Mouse (Mus musculus): ENCODE measurements around the gene Atp11b.

Gene Atp11b

DNA sequence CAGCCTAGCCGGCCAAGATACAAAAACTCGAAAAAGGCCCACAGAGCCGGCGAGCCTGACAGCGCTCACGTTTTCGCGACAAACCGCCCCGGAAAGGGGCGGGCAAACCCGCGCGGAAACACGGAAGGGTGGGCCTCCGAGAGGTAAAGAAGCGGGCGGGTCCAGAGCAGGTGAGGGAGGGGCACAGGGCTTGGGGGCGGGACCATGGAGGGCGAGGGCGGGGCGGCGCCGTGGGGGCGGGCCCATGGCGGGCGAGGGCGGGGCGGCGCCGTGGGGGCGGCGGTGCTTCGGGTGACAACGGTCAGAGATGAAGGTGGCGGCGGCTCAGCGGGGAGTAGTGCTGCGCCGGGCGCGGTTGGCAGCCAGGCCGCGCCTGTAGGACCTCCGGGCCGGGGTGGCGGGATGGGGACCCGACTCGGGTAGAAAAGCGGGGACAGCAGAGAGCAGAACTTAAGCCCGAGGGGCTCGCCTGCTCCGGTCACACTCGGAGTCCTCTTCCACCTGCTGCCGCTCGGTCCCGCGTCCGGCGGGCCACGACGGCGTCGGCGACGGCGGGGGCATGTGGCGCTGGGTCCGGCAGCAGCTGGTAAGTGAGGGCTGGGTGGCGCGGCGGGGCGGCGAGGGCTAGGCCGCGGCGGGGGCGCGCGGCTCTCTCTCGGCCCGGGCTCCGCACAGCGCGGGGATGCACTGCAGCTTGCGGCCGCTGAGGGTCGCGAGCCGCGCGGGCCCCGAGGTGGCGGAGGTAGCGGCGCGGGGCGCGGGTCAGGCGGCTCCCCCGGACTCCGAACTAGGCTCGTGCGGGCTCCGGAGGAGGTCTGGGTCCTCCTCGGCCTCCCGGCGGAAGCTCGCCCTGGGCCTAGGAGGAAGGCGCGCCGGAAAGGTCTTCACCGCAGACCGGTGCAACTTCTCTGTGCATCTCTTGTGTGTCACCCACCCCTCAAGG, at the start of gene Atp11b:
Atp11b (plus strand) TSS at position 282 of the 943 bp plus-strand sequence.
- DNase-seq (ENCODE audit: low spot score), result peak; percentile 82

DNA sequence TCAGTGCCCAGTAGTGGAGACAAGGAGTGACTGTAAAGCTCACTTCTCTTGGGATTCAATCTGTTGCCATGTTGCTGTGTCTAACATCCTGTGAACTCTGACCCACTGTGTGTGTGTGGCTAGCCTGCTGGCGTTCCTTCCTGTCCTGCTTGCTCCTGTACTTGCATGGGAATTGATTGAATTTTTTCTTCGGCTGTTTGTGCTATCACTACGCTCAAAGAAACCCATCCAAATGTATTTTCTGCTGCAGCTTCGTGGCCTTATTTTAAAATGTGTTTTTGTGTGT, 49.6 kb upstream of the Atp11b start:
- no peak for DNase-seq (ENCODE audit: low spot score)

DNA sequence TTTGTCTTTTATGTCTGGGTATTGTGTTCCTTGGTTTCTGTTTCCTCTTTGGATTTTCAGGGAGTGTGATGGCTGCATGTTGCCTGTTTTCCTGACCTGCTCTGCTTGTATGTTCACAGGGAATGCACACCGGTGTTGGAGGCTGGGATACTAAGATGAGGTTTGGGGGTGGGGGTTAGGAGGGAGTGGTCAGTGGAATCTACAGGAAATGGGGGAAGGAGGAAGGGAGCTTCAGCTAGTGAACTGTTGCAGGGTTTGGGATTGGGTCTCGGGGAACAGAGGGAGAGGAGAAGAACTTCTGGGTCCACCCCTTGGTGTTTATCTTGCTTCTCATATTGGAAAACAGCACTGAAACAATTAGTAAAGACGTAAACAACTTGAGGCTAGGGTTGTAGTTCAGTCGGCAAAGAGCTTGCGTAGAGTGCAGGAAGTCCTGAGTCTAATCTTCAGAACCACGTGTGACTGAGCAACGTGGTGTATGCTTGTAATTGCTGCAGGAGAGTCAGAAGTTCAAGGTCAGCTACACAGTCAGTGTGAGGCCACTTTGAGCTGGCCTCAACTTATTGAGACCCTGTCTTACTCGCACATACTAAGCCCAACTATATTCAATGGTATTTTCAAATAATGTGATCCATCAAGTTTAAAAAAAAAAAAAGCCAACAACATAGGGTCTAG, 34.2 kb upstream of the Atp11b start:
- no peak for DNase-seq (ENCODE audit: low spot score)

DNA sequence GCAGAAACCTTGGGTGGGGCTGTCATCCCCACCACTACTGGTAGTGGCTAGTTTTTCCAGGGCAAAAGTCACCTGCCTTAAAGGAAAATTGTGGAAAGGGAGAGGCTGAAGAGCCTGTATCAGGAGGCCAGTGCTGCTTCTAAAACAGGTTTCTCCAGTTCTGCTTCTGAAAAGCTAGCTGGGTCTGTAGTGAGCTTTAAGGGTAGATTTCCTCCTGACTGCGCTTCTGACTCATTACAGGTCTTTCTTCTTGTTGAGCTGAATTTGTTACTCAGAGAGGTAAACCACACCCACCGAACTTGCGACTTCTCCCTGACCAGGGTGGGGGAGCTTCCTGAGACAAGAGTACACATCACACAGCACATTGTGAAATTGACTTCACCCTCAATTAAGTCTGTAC, 33.1 kb upstream of the Atp11b start:
- DNase-seq (ENCODE audit: low spot score), result peak; percentile 30

DNA sequence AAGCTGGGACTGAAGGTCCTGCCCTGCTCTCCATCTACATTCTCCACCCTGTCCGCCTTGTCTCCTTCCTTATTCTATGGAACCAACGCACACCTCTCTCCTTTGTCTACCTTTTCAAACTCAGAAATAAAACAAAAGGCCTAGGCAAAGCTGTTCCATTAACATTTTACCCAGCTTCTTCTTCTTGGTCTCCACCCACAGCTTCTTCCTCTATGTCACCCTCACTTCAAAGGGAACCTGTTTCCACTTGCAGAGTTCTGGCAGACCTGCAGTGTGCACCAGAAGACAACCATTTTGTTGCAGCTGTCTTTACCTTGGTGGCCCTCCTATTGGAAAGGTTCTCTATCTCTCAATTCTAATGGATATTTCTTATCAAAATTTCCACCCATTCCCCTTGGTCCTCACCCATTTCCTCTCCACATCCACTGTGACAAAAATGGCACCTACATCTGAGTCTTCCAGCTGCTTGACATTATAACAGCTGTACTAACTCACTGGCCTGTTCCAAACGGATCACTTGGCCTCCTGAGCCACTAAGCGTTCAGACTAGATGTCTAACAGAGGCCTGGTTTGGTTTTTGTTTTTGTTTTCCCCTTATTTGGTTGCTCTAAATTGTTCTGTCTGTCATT, 32.0 kb upstream of the Atp11b start:
- DNase-seq (ENCODE audit: low spot score), result no peak

DNA sequence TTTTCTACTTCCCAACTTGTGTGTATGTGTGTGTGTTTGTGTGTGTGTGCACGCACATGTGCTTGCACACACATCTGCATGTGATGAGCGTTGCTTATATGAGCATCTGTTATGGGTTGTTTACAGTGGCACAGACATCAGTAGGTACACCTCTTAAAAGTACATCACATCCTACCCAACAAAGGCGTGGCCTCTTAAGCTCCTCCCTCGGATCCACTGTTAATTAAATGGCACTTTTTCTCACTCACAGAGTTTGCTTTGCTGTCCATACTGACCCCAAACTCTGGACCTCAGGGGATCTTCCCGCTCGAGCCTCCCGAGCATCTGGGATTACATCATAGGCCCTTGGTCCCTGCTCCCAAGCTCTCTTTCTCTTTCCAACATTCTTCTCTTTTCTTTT, 31.1 kb upstream of the Atp11b start:
- no peak for DNase-seq (ENCODE audit: low spot score)

DNA sequence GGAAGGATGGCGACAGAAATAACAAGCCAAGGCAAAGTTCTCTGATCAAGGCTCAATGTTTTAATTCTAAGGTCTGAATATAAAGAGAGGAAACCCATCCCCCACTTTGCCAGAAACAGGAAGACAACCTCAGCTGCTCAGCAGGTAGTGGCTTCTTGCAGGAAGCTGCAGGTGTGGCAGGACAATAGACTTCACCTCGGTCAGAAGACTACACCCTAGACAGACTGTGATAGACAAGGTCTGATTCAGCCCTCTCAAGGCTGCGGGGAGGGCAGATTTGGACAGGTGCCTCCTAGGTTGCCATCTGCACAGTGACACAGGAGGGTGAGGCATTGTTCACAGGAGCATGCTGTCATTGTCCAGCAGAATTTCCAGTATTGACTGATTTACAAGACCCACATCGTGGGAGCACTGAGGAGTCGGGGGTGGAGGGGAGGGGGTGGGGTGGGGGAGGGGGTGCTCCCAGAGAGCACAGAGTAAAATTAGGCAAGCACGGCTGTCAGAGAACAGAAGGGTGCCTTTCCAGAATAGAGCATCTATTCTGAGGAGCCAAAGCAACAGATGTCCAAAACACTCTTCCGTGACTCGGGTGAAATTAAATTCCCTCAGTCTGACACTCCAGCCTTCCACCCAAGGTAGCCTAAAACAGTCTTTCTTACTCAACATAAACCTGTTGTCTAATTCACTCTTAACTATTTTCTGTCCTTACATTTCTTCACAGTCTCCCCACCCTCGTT, 30.2 kb upstream of the Atp11b start:
- DNase-seq (ENCODE audit: low spot score), result no peak

DNA sequence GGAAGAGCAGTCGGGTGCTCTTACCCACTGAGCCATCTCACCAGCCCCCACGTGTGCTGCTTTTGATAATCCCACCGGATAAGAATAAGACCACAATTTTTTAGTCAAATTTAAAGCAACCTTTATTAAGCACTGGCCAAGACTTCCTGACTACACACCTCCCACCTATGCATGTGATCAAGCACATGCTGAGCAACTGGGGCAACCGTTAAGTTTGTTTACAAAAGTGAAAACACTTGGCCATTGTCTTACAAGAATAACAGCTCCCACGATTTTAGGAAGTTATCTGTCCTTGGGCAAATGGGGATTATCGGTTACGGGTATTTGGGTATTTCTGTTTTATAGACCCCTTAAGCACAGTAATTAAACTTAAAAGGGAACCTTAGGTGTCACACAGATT, 28.8 kb upstream of the Atp11b start:
- DNase-seq (ENCODE audit: low spot score), result no peak

DNA sequence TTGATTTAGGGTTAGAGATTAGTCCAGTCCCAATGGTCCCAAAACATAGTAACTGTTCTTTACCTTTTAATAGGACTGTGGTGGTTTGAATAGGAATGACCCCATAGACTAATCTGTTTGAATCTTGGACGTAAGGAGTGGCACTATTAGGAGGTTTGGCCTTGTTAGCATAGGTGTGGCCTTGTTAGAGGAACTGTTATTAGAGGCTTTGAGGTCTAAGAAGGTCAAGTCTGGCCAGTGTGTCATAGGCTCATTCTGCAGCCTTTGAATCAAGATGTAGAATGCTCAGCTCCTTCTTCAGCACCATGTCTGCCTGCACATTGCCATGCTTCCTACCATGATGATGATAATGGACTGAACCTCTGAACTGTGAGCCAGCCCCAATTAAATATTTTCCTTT, 27.0 kb upstream of the Atp11b start:
- no peak for DNase-seq (ENCODE audit: low spot score)

DNA sequence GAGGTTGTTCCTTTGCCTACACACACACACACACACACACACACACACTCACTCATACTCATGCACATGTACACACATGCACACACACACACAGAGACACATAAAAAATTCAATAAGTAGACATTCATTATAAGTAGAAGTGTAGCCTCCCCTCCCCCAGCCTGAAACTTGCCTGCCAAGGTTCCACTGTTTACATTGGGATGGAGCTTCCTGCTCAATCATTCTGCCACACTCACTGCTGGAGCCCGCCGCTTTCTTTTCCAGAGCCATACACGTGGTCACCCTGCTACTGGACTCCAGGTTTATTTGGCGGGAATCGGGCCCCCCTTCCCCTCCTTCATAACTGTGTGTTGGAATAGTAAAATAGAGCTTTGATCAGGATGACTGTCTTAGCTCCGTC, 24.4 kb upstream of the Atp11b start:
- DNase-seq (ENCODE audit: low spot score), result no peak

DNA sequence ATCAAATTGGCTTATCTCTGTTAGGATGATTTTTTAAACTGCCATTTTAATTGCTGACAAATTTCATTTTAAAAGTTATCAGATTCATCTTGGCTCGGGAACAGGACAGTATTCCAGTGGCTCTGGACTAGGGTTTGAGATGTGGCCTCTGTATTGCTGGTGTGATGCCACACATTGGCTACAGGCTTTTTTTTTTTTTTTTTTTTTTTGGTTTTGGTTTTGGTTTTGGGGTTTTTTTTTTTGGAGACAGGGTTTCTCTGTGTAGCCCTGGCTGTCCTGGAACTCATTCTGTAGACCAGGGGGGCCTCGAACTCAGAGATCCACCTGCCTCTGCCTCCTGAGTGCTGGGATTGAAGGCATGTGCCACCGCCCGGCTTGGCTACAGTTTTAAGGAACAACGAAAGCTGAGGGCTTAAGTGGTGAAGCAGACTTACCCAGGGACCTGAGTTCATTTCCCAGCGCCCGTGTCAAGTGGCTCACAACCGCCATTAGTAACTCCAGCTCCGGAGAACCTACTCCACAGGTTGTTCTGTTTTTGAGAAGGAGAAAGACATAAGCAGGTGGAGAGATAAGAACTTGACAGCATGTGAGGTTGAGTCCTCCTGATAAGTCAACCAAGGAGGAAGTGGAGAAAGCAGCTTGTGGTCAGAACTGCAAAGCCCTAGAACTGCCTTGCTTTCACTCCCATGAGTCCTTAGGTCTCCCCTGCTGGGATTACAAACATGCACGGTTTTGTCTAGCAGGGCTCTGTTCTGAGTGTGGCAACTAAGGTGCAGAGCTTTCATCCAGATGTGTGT, 21.7 kb upstream of the Atp11b start:
- no peak for DNase-seq (ENCODE audit: low spot score)

DNA sequence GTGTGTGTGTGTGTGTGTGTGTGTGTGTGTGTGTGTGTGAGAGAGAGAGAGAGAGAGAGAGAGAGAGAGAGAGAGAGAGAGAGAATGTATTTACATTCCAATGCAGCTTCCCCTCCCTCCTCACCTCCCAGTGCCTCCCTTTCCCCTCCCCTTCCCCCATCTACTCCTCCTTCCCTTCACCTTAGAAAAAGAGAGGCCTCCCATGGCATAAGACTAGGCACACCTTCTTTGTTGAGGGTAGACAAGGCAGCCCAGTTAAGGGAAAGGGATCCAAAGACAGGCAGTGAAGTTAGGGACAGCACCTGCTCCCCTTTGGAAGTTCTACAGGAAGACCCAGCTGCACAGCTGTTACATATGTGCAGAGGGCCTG, 21.1 kb upstream of the Atp11b start:
- DNase-seq (ENCODE audit: low spot score), result no peak

DNA sequence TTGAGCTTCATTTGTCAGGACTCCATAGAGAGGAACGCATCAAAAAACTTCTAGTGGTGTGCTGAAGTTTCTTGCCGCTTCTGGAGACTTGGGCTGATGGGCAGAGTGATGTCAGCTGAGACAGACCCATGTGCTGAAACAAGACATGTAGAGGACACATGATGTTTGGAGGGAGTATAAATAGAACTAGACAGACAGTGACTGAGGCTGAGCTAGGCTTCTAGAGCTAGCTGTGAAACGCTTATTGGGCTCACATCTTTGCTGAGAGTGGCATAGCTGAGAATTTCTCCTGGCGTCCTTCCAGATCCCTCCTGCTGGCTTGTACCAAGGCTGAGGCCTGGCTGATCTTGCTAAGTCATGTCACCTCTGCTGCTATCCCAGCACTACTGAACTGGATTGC, 19.4 kb upstream of the Atp11b start:
- no peak for DNase-seq (ENCODE audit: low spot score)

DNA sequence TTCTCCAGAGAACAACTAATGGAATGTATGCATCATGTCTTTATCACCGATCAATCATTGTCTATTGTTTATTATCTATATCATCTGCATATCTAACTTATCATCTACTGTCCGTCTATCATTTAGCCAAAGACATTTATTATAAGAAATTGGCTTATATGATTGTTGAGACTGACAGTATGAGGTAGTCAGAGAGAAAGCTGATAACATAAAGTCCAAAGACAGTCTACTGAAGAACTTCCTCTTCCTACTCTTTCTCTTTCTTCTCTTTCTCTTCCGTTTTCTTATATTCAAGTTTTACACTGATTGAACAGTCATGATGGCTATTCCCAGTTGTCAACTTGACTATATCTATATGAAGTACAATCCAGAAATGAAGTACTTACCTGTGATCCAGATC, 15.8 kb upstream of the Atp11b start:
- DNase-seq (ENCODE audit: low spot score), result no peak

DNA sequence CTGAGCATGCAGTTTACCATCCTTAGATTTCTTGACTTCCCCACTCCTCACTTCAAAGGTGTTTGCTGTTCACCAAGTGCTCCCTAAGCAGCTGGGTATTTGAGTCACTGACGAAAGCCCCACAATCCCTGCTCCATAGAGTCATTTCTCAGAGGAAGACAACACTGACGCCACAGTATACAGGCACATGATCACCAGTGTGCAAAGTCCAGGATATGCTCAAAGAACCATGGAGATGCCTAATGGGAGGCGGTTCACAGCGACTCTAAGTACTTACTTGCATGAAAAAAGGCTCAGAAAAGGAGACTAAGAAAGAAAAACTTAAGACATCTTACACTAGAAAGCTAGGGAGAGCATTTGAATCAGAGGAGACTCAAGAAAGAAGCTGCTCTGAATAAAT, 8.9 kb upstream of the Atp11b start:
- no peak for DNase-seq (ENCODE audit: low spot score)

DNA sequence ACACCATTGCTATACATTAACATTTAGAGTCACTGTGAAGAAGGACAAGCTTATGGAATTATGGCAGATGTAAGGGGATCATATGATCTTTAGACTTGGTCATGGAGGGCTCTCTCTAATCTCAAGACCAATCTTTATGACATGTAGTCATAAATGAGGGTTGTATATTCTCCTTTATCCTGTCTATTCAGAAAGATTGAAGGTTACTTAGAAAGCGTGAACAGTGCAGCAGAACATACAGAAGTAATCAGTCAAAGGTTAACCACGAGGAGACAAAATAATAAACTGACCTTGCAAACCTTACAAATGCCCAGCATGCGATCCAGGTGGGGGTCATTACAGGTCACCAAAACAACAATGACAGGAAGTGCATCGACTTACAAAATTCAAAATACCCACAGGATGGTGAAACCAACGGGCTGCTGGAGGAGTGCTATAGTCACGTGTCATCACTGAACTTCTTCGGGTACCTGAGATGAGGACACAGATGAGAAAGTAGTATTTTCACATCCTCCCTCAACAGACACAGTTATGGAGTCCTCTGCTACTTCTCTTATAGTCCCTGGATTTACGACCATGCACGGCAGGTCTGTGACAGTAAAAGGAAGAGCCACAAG, 7.0 kb upstream of the Atp11b start:
- DNase-seq (ENCODE audit: low spot score), result no peak

DNA sequence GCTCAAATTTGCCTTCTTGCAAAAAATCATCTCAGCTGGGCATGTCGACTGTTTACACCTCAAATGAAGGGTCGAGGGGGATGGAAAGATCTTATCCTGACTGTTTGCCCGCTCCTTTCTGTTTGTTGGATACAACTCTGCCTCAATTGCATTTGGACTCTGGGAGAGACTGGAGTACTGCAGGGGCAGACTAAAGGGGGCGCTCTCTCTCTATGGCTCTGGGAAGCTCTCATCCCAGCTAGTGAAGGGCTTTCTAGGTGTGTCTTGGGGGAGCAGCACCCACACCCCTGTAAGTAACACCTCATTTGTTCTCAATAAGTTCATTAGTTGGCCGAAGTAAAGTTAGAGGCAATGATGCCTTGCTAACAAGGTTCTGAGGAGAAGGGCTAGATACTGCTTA, 3.6 kb upstream of the Atp11b start:
- DNase-seq (ENCODE audit: low spot score), result peak; percentile 43

DNA sequence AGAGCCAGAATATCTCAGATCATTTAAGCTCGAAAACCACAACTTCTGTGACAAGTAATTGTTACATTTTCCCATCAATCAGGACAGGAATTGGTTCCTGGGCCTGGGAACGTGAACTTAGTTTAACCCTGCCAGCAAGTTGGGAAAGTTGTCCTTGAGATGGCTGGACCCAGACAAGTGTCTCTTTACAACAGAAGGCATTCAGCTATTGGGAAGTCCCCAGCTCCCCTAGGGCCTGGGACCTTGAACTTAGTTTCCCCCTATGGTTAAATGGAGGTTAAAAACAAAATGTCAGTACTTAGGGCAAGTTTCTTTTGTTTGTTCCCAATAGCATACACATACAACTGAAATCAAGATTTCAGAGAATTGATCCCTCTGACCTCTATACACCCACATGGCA, 2.2 kb upstream of the Atp11b start:
- DNase-seq (ENCODE audit: low spot score), result no peak

DNA sequence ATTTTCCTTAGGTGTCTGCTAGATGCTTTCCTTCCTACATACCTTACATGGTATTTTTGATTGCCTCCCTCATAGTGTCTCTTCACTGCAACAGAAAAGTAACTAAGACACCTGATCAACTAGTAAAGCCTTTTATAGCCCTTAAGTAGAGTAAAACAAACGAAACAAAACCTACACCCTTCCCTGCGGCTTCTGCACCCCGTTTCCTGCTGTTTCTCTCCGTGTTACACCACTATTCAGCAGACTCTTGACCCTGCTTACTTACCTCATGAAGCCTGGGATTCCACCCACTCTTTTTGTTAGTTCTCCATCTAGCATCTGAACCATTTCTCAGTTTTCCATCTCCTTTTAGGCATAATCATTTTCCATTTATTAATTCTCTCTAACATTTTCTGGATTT, 8.8 kb downstream of the Atp11b start:
- no peak for DNase-seq (ENCODE audit: low spot score)

DNA sequence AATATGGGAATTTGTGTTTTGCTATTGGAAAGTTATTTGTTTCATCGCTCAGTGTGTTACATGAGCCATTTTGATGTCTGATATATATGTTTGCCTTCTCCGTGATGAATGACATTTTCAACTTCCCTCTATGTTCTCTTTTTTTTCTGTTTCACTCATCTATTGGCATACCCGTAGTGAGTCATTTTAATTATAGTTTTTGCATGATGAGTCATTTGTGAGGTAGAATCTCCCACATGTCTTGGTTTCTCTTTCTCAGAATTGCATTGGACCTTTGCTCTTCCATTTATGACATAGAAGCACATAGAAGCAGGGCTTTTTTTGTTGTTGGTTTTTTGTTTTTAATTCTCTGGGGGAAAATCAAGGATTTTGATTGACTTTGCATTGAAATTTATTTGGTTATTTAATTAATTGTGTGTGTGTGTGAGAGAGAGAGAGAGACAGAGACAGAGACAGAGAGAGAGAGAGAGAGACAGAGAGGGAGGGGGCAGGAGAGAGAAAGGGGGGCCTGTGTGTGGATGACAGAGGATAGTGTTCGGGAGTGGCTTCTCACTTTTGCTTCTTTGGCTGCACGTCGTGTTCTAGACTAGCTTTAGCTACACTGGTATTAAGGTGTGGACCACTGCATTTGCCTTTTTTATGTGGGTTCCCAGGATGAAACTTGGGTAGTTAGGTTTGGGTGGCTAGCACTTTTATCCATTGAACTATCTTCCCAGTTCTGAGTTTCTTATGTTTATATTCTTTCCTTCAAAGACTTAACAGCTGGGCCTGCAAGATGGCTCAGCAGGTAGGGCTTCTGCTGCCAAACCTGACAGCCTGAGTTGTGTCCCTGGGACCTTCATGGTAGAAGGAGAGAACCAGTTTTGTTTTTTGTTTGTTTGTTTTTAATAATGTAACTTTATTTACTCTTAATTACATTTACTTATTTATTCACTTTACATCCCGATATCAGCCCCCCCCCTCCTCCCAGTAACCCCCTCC, 11.0 kb downstream of the Atp11b start:
- no peak for DNase-seq (ENCODE audit: low spot score)

Measured in c-Kit-positive CD71-positive TER-119-positive erythroid progenitor cells, embryonic 14.5 days (primary cell).